ENCODE assay signal across 31 mouse cellular contexts in the genomic region with DNA sequence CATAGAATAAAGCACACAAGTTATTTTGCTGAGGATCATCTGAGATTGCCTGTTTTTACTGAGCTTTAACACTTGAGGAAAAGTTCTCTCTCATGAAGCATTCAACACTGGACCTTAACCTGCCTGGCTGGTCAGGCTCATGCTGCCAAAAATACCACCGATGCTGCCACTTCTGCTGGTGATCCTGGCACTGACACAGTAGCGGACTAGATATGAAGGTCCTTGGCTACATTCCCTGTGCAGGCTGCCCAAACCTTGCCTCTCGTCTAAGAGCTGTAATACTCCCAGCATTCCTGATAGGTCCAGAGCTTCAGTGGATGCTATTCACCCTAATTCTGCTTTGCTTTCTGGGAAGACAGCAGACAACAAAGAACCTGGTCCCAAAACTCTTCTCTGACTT.
DNase-seq lines count a peak whose midpoint lies in the region; ATAC-seq and TF ChIP-seq lines count a peak whose summit lies in the region.
"Had no signal": no experiment of that assay in that cellular context is flagged by ENCODE, and none has a peak within 500 bp of the region (broad histone marks: within the 10 kb centered on the region; RNA-seq: fewer than 3 reads in every experiment).

No protein-coding gene starts in this region.

- intact Hi-C loops in heart, adult 2 months (cut with DNase I), result no loop called here

- no peaks in the 10 kb centered on the region for H3K36me3 ChIP-seq in heart, adult 2 months (ENCODE audit: control insufficient read depth, insufficient read depth, low read length)
- no peaks in the 10 kb centered on the region for H3K36me3 ChIP-seq in heart, embryonic 12.5 days
- H3K36me3 ChIP-seq in heart, postnatal 0 days (replicated peaks; ENCODE audit: control insufficient read depth, insufficient read depth, low read length), result no peaks in the 10 kb centered on the region
- H3K36me3 ChIP-seq: embryonic facial prominence, embryonic 12.5 days; heart, embryonic 13.5 days; hindbrain, embryonic 10.5 days; hindbrain, embryonic 15.5 days; limb, embryonic 12.5 days; liver, embryonic 15.5 days; midbrain, embryonic 15.5 days; neural tube, embryonic 15.5 days; stomach, embryonic 15.5 days had no signal

- H3K4me2 ChIP-seq in heart, embryonic 12.5 days, result no peak overlapping the region
- no peak overlapping the region for H3K4me2 ChIP-seq in heart, postnatal 0 days (ENCODE audit: low read depth, low read length)
- H3K4me2 ChIP-seq: embryonic facial prominence, embryonic 12.5 days; heart, embryonic 13.5 days; hindbrain, embryonic 15.5 days; limb, embryonic 12.5 days; liver, embryonic 15.5 days; lung, embryonic 14.5 days; midbrain, embryonic 15.5 days; neural tube, embryonic 15.5 days; stomach, embryonic 15.5 days had no signal

- H3K27me3 ChIP-seq in heart, adult 2 months (ENCODE audit: control insufficient read depth, insufficient read depth, low read length), result no peaks in the 10 kb centered on the region
- H3K27me3 ChIP-seq in heart, embryonic 12.5 days (replicated peaks), result no peaks in the 10 kb centered on the region
- H3K27me3 ChIP-seq in heart, postnatal 0 days (ENCODE audit: control insufficient read depth, insufficient read depth, low read length), result no peaks in the 10 kb centered on the region
- H3K27me3 ChIP-seq: CH12.LX; embryonic facial prominence, embryonic 12.5 days; heart, embryonic 13.5 days; hindbrain, embryonic 15.5 days; limb, embryonic 12.5 days; liver, embryonic 15.5 days; midbrain, embryonic 15.5 days; neural tube, embryonic 15.5 days; stomach, embryonic 15.5 days had no signal

- TF ChIP-seq EP300 in heart, adult 2 months (IDR thresholded peaks at IDR 0.05; ENCODE audit: insufficient read depth, low read depth, low read length), result no peak
- TF ChIP-seq EP300 in heart, postnatal 0 days (IDR thresholded peaks at IDR 0.05; ENCODE audit: low read depth), result no peak

- H3K9me3 ChIP-seq in heart, embryonic 12.5 days (replicated peaks), result no peaks in the 10 kb centered on the region
- no peaks in the 10 kb centered on the region for H3K9me3 ChIP-seq in heart, postnatal 0 days (replicated peaks; ENCODE audit: control insufficient read depth, low read length)
- H3K9me3 ChIP-seq: embryonic facial prominence, embryonic 12.5 days; heart, embryonic 13.5 days; hindbrain, embryonic 10.5 days; hindbrain, embryonic 15.5 days; limb, embryonic 12.5 days; liver, embryonic 15.5 days; midbrain, embryonic 15.5 days; neural tube, embryonic 15.5 days; stomach, embryonic 15.5 days had no signal

- no peak overlapping the region for H3K9ac ChIP-seq in heart, adult 2 months (ENCODE audit: low read depth, low read length)
- H3K9ac ChIP-seq in heart, embryonic 12.5 days, result no peak overlapping the region
- H3K9ac ChIP-seq in heart, postnatal 0 days (replicated peaks; ENCODE audit: low read depth, low read length), result no peak overlapping the region
- H3K9ac ChIP-seq: embryonic facial prominence, embryonic 12.5 days; heart, embryonic 13.5 days; hindbrain, embryonic 15.5 days; limb, embryonic 12.5 days; liver, embryonic 15.5 days; lung, embryonic 14.5 days; midbrain, embryonic 15.5 days; neural tube, embryonic 15.5 days; stomach, embryonic 15.5 days had no signal

- WGBS in heart, adult 2 months, result 43% methylated on average over 3 of the region's 3 CpGs
- WGBS in heart, embryonic 12.5 days, result 57% methylated on average over 3 of the region's 3 CpGs
- WGBS in heart, postnatal 0 days, result 24% methylated on average over 3 of the region's 3 CpGs

- no peak for ATAC-seq in heart, embryonic 12.5 days (ENCODE audit: insufficient number of reproducible peaks, low FRiP score)
- 0 out of 2 replicates have a peak, but pooled peaks have one; percentile 39 for ATAC-seq in heart, postnatal 0 days (ENCODE audit: insufficient read depth, low read depth)
- ATAC-seq: activated CD4-positive, CD25-positive, alpha-beta regulatory T cell, adult 4 months; forebrain, embryonic 14.5 days; inflammation-experienced regulatory T-cells, adult 6 months; midbrain, embryonic 15.5 days had no signal

- TF ChIP-seq POLR2A in heart, adult 2 months (IDR thresholded peaks at IDR 0.05; ENCODE audit: insufficient read depth, low read depth, low read length), result no peak

- H3K27ac ChIP-seq in heart, adult 2 months, result no peak overlapping the region
- H3K27ac ChIP-seq in heart, embryonic 12.5 days (ENCODE audit: poor library complexity, severe bottlenecking), result no peak overlapping the region
- H3K27ac ChIP-seq in heart, postnatal 0 days (ENCODE audit: low read depth), result no peak overlapping the region
- H3K27ac ChIP-seq: embryonic facial prominence, embryonic 12.5 days; heart, embryonic 13.5 days; hindbrain, embryonic 10.5 days; hindbrain, embryonic 15.5 days; limb, embryonic 12.5 days; liver, embryonic 15.5 days; midbrain, embryonic 15.5 days; neural tube, embryonic 15.5 days; stomach, embryonic 15.5 days had no signal

- DNase-seq in cerebellum, postnatal 10 days, result peak; percentile 58 to 65
- no peak for DNase-seq in cerebellum, postnatal 4 days (ENCODE audit: low spot score in 2 of 2)
- peak; percentile 23 to 48 for DNase-seq in heart, adult 2 months
- no peak for DNase-seq in heart, postnatal 0 days (ENCODE audit: low spot score)
- peak; percentile 40 for DNase-seq in heart, postnatal 4 days
- DNase-seq in adrenal gland, postnatal 4 days (ENCODE audit: low spot score in 2 of 2), result no peak
- DNase-seq: adrenal gland, adult 8-10 months; cerebellum, adult 11-12 months; cerebellum, postnatal 36 days; embryo, embryonic 11 days; gastrocnemius, postnatal 25 days; kidney, adult 18-20 months; kidney, postnatal 10 days; layer of hippocampus, postnatal 36 days; lung, embryonic 14.5 days; lung, postnatal 14 days; right cerebral cortex, postnatal 25 days had no signal

- H3K79me2 ChIP-seq in heart, adult 2 months (replicated peaks; ENCODE audit: control insufficient read depth, insufficient read depth, low read length), result no peaks in the 10 kb centered on the region

- H3K4me1 ChIP-seq in heart, adult 2 months (ENCODE audit: control insufficient read depth, insufficient read depth, low read length), result no peaks in the 10 kb centered on the region
- no peaks in the 10 kb centered on the region for H3K4me1 ChIP-seq in heart, embryonic 12.5 days (replicated peaks)
- no peaks in the 10 kb centered on the region for H3K4me1 ChIP-seq in heart, postnatal 0 days (ENCODE audit: control insufficient read depth, insufficient read depth)
- H3K4me1 ChIP-seq: embryonic facial prominence, embryonic 12.5 days; heart, embryonic 13.5 days; hindbrain, embryonic 10.5 days; hindbrain, embryonic 15.5 days; limb, embryonic 12.5 days; liver, embryonic 15.5 days; midbrain, embryonic 15.5 days; stomach, embryonic 15.5 days had no signal

- no peak overlapping the region for H3K4me3 ChIP-seq in heart, adult 2 months
- H3K4me3 ChIP-seq in heart, embryonic 12.5 days, result no peak overlapping the region
- no peak overlapping the region for H3K4me3 ChIP-seq in heart, postnatal 0 days (ENCODE audit: low read depth, low read length)
- H3K4me3 ChIP-seq: embryonic facial prominence, embryonic 12.5 days; heart, embryonic 13.5 days; hindbrain, embryonic 10.5 days; hindbrain, embryonic 15.5 days; limb, embryonic 12.5 days; liver, embryonic 15.5 days; midbrain, embryonic 15.5 days; neural tube, embryonic 15.5 days; stomach, embryonic 15.5 days had no signal

- TF ChIP-seq CTCF in heart, adult 2 months (IDR thresholded peaks at IDR 0.05), result no peak
- TF ChIP-seq CTCF in heart, postnatal 0 days (IDR thresholded peaks at IDR 0.05; ENCODE audit: low read depth), result no peak

Comparison
In these comparisons a context has a peak if more than half of its experiments do, and no peak if none do; other contexts are left out.
1. DNase-seq: peak in cerebellum, postnatal 10 days (2 of 2), heart, adult 2 months (2 of 2) and heart, postnatal 4 days (single experiment); none in cerebellum, postnatal 4 days (0 of 2), heart, postnatal 0 days (single experiment) and adrenal gland, postnatal 4 days (0 of 2).